Mouse (Mus musculus) liver, postnatal 0 days (tissue): ENCODE results near the gene Irf4. TPM values are rescaled to one million over a fixed set of nuclear protein-coding genes. Genes with fewer than 3 reads are reported as not detected.

Experiments used
- ATAC-seq: fragments of 200-750 bp; cut with Nextera tagmentation; 2 replicates; pipeline ENCODE4 v1.8.0; 2017; ENCODE audit warnings: mild to moderate bottlenecking, moderate library complexity
- DNase-seq: peaks from one replicate; pipeline ENCODE4 v3.0.0-alpha.2; 2016
- H3K27ac ChIP-seq: fragments of 300-500 bp; sonication (generic); 2 replicates; pipeline ENCODE4 v1.5.1; 2014; ENCODE audit warnings: antibody characterized with exemption, moderate library complexity, mild to moderate bottlenecking, low read depth
- H3K27me3 ChIP-seq: fragments of 300-500 bp; sonication (generic); 2 replicates; pipeline ENCODE4 v1.6.1; 2014; ENCODE audit warnings: low read length, control low read depth, mixed read lengths; ENCODE audit not compliant: insufficient read depth
- H3K36me3 ChIP-seq: fragments of 300-500 bp; sonication (generic); replicated peaks from 2 replicates; pipeline ENCODE4 v1.6.1; 2014; ENCODE audit warnings: mild to moderate bottlenecking, control low read depth, low read length, moderate library complexity, mixed read lengths; ENCODE audit not compliant: insufficient read depth
- H3K4me1 ChIP-seq: fragments of 300-500 bp; sonication (generic); 2 replicates; pipeline ENCODE4 v1.6.1; 2014; ENCODE audit warnings: antibody characterized with exemption, mild to moderate bottlenecking, control low read depth; ENCODE audit not compliant: insufficient read depth
- H3K4me2 ChIP-seq: fragments of 300-500 bp; sonication (generic); 2 replicates; pipeline ENCODE4 v1.6.1; 2014; ENCODE audit warnings: low read depth, mild to moderate bottlenecking, low read length, moderate library complexity, mixed read lengths
- H3K4me3 ChIP-seq: fragments of 300-500 bp; sonication (generic); 2 replicates; pipeline ENCODE4 v1.5.1; 2014; ENCODE audit warnings: low read depth, low read length
- H3K9ac ChIP-seq: fragments of 300-500 bp; sonication (generic); replicated peaks from 2 replicates; pipeline ENCODE4 v1.6.1; 2014; ENCODE audit warnings: mild to moderate bottlenecking, moderate library complexity
- H3K9me3 ChIP-seq: fragments of 300-500 bp; sonication (generic); 2 replicates; pipeline ENCODE4 v1.6.1; 2016; ENCODE audit warnings: mild to moderate bottlenecking, control low read depth, low read length, mixed read lengths
- CTCF ChIP-seq: sonication (generic); IDR thresholded peaks from 2 replicates; pipeline ENCODE4 v1.5.1; 2016; ENCODE audit warnings: antibody characterized with exemption, low read depth
- EP300 ChIP-seq: IDR thresholded peaks from 2 replicates; pipeline ENCODE4 v1.6.1; 2016; ENCODE audit warnings: antibody characterized with exemption, low read depth, mild to moderate bottlenecking
- WGBS: fragments of 180-500 bp; shearing (Covaris S2); extraction: QIAGEN DNeasy Blood & Tissue Kit; methylation state at CpG from one replicate; pipeline ENCODE4 v1.1.7; 2014; ENCODE audit not compliant: insufficient replicate concordance; 5-methylcytosine and 5-hydroxymethylcytosine counted together
- polyA plus RNA-seq: library from polyadenylated mRNA; unstranded; fragments of >200 nt; fragmentation: Nextera tagmentation; extraction: Ambion mirVana; gene quantifications from 2 replicates; pipeline ENCODE4 v1.2.1, GENCODE M21; 2015

Irf4 gene
- polyA plus RNA-seq, 1 experiment from 2014 or later, result 1.1 TPM

DNA sequence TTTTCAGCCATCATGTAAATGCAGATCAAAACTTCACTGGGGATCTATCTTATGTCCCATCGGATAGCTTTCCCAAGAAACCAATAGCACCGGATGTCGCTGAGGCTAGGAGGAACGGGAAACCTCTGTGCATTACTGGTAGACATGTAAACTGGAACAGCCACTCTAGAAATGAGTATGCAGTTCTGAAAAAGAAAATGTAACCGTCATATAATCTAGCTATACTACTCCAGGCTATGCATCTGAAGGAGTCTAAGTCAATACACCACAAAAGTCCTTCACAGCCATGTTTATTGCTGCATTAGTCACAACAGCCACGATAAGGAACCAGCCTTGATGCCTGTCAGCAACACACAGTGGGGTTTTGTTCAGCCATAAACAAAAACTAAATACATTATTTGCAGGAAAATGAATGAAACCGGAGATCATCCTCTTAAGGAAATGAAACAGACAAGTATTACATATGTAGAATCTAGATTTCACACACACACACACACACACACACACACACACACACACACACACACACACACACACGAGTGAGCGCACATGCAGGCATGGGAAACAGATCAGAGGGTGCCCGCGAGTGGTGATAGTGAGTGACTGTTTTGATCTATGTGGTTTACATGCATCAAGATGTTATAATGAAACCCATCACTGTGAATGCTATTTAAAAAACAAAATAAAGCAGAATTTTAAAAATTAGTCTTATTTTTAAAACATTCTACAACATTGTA, 16.1 kb upstream of the Irf4 start:
- TF ChIP-seq CTCF (no peak), EP300 (no peak)
- H3K9ac ChIP-seq, result no peak overlapping the region
- no peak overlapping the region for H3K4me2 ChIP-seq
- WGBS, result 78% methylated on average over 11 of the region's 11 CpGs
- H3K4me3 ChIP-seq, result no peak overlapping the region
- H3K27me3 ChIP-seq, result no peaks in the 10 kb centered on the region
- ATAC-seq (no peak), DNase-seq (no peak)
- no peak overlapping the region for H3K27ac ChIP-seq
- H3K4me1 ChIP-seq, result no peaks in the 10 kb centered on the region
- H3K36me3 ChIP-seq, result no peaks in the 10 kb centered on the region
- H3K9me3 ChIP-seq, result no peaks in the 10 kb centered on the region

GRCm38 (mm10) chr13:30736721-30737120, 12.3 kb upstream of the Irf4 start:
- DNase-seq, result no peak
- H3K4me1 ChIP-seq, result peaks cover 5% of the 10 kb centered on the region; the same call in 1 of the 2 replicates
- H3K27me3 ChIP-seq, result no peaks in the 10 kb centered on the region
- H3K9ac ChIP-seq, result no peak overlapping the region
- H3K4me2 ChIP-seq, result no peak overlapping the region
- 70% methylated on average over 5 of the region's 5 CpGs for WGBS
- H3K27ac ChIP-seq, result no peak overlapping the region
- TF ChIP-seq CTCF (no peak), EP300 (no peak)
- ATAC-seq, result no peak
- H3K9me3 ChIP-seq, result no peaks in the 10 kb centered on the region
- H3K36me3 ChIP-seq, result no peaks in the 10 kb centered on the region
- no peak overlapping the region for H3K4me3 ChIP-seq

GRCm38 (mm10) chr13:30737257-30737656, 11.8 kb upstream of the Irf4 start:
- no peaks in the 10 kb centered on the region for H3K9me3 ChIP-seq
- no peak for DNase-seq
- WGBS, result 76% methylated on average over 2 of the region's 2 CpGs
- ATAC-seq, result no peak
- peaks cover 5% of the 10 kb centered on the region; the same call in 1 of the 2 replicates for H3K4me1 ChIP-seq
- H3K9ac ChIP-seq, result no peak overlapping the region
- H3K4me3 ChIP-seq, result no peak overlapping the region
- no peaks in the 10 kb centered on the region for H3K36me3 ChIP-seq
- no peaks in the 10 kb centered on the region for H3K27me3 ChIP-seq
- H3K4me2 ChIP-seq, result no peak overlapping the region
- TF ChIP-seq CTCF, result no peak
- TF ChIP-seq EP300, result no peak
- H3K27ac ChIP-seq, result no peak overlapping the region

DNA sequence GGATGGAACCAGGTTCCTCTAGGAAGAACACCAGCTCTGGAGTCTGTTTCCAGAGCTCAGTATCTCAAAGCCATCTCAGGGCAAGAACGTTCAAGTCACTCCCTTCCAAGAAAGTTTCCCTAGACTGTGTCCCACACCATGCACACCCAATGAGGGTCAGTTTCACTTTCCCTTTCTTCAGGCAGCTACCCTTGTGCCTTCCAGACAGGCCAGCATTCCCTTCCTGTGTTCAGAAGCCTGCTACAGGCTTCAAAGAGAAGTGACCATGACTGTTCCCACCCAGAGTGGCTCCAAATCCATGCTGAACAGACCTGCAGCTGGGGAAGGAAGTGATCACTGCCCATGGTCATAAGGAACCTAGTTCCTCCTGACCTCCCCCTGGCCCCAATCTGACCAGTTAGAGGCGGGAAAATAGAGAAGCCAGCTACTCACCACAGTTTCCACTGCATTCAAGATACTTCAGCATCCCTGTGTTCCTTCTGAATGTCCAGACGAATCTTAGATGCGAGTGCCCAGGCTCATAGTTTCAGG, 10.7 kb upstream of the Irf4 start:
- H3K4me3 ChIP-seq, result no peak overlapping the region
- TF ChIP-seq CTCF, result no peak
- no peak for TF ChIP-seq EP300
- 61% methylated on average over 4 of the region's 4 CpGs for WGBS

GRCm38 (mm10) chr13:30741172-30741571, 7.9 kb upstream of the Irf4 start:
- TF ChIP-seq CTCF (no peak), EP300 (no peak)
- 63% methylated on average over 5 of the region's 5 CpGs for WGBS
- no peak overlapping the region for H3K27ac ChIP-seq
- no peak for DNase-seq
- H3K9ac ChIP-seq, result no peak overlapping the region
- H3K4me2 ChIP-seq, result no peak overlapping the region
- ATAC-seq, result no peak
- H3K9me3 ChIP-seq, result no peaks in the 10 kb centered on the region
- no peaks in the 10 kb centered on the region for H3K27me3 ChIP-seq
- no peaks in the 10 kb centered on the region for H3K36me3 ChIP-seq
- peaks cover 5% of the 10 kb centered on the region; the same call in 1 of the 2 replicates for H3K4me1 ChIP-seq
- no peak overlapping the region for H3K4me3 ChIP-seq

More for the DNA sequence above, 10.7 kb upstream of the Irf4 start:
- no peak overlapping the region for H3K27ac ChIP-seq
- ATAC-seq, result no peak
- no peak for DNase-seq
- H3K9ac ChIP-seq, result no peak overlapping the region
- H3K27me3 ChIP-seq, result no peaks in the 10 kb centered on the region
- H3K9me3 ChIP-seq, result no peaks in the 10 kb centered on the region
- peaks cover 5% of the 10 kb centered on the region; the same call in 1 of the 2 replicates for H3K4me1 ChIP-seq
- H3K36me3 ChIP-seq, result no peaks in the 10 kb centered on the region
- no peak overlapping the region for H3K4me2 ChIP-seq

DNA sequence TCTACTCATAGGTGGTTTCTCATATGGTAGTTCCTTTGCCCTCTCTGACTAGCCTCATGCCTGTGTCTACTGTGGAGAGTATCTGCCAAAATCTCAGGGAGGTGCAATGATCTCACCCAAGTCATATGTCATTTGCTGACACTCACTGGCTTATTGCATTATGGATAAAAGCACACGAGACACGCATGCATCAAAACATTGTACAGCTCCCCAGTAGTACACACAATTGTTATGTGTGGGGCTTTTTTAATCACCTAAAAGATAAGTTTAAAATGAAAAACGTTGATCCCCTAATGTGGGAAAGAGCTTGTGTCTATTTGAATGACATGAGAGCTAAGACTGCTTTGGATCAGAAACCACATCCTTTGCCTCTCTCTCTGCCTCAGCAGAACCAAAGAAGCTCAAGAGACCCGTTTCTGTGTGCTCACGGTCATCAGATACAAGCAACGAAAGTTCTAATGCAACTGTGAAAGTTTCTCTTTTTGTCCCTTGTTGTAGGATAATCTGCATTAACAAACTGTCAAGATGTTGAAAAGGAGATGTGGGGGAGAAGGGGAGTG, 6.5 kb upstream of the Irf4 start:
- Histone ChIP-seq H3K27me3 (peaks cover 3% of the 10 kb centered on the region; the same call in 1 of the 2 replicates), H3K9ac (no peak overlapping the region), H3K4me3 (no peak overlapping the region), H3K9me3 (no peaks in the 10 kb centered on the region), H3K4me2 (no peak overlapping the region), H3K36me3 (no peaks in the 10 kb centered on the region), H3K27ac (no peak overlapping the region), H3K4me1 (peaks cover 5% of the 10 kb centered on the region; the same call in 1 of the 2 replicates)
- TF ChIP-seq EP300 (no peak), CTCF (no peak)
- ATAC-seq (no peak), DNase-seq (no peak)
- WGBS, result 61% methylated on average over 6 of the region's 6 CpGs
